Mouse (Mus musculus): ENCODE results near the gene Ndufa13. TPM values are rescaled to one million over a fixed set of nuclear protein-coding genes. Genes with fewer than 3 reads are reported as not detected.

Gene Ndufa13
- total RNA-seq, 2 experiments from 2014 or later: 51.8 to 114 TPM

GRCm38 (mm10) chr8:69911917-69912316 is 9.6 kb upstream of the Ndufa13 start:
- no peak for ATAC-seq (replicated peaks; ENCODE audit: poor library complexity)

GRCm38 (mm10) chr8:69907106-69907505 is 4.7 kb upstream of the Ndufa13 start:
- ATAC-seq (replicated peaks; ENCODE audit: poor library complexity): no peak

DNA sequence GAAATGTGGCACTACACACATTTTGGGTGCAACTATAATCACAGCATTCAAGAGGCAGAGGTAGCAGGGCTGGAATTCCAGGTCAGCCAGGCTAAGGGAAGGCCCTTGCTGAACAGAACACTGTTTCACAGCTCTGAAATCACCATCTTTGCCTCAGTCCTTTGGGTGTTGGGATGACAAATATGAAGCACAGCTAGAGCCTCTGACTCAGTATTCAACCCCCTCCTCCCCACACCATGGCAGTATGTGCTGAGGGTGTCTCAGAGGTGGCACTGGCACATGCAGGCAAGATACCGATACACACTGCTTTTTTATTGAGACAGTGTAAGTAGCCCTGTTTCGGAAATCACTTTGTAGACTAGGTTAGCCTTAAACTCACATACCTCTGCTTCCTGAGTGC is 3.9 kb upstream of the Ndufa13 start:
- no peak for ATAC-seq (replicated peaks; ENCODE audit: poor library complexity)

GRCm38 (mm10) chr8:69904096-69904495 is 1.7 kb upstream of the Ndufa13 start:
- ATAC-seq (replicated peaks; ENCODE audit: poor library complexity): no peak

DNA sequence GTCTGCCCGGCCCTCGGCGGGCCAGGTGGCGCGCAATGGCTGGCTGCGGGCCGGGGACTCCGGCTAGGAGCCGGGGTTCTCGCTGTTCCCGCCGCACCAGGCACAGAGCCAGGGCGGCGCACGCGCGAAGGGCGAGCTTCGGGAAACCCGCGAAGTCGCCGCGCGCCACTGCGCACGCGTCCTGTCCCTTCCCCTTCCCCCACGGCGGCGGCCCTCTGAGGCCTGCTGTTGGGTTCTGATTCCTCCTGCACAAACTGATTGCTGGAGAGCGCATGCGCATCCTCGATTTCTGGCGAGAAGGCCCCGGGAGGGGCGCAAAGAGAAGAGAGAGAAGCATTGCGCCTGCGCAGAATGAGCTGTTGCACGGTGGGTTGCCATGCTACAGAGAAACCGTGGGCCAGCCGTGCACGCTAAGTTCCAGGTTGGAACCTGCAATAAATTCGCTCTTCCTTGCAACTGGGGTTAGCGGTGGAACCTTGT is 745 bp upstream of the Ndufa13 start:
- peak; percentile 59 for ATAC-seq (replicated peaks; ENCODE audit: poor library complexity)

GRCm38 (mm10) chr8:69901484-69902162 is 735 bp downstream of the Ndufa13 start:
- peak; percentile 79 for ATAC-seq (replicated peaks; ENCODE audit: poor library complexity)

DNA sequence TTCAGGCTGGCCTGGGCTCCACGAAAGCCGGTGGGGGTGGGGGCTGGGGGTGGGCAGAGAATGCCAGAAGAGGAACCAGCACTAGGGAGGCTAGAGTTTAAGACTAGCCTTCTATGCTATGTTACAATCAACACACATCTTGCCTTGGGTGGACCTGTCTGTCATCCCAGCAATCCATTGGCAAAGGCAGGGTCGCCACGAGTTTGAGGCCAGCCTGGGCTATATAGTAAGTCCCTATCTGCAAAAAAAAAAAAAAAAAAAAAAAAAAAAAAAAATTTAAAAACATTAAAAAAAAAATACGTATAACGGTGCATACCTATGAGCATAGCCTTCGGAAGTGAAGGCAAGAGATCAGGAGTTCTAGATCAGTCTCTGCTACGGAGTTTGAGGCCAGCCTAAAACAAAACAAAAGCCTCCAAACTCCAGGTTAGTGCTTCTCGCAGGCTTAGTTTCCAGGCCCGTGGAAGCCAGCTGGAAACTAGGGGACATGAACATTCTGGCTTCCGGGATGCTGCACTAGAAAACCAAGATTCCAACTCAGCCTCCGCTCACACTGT is 1.4 kb downstream of the Ndufa13 start:
- ATAC-seq (replicated peaks; ENCODE audit: poor library complexity): no peak

- ATAC-seq (replicated peaks; ENCODE audit: poor library complexity): no peak
Observed at GRCm38 (mm10) chr8:69899876-69900275, 2.5 kb downstream of the Ndufa13 start.

GRCm38 (mm10) chr8:69897857-69898256 is 4.5 kb downstream of the Ndufa13 start:
- ATAC-seq (replicated peaks; ENCODE audit: poor library complexity): no peak

- ATAC-seq (replicated peaks; ENCODE audit: poor library complexity): no peak
Observed at GRCm38 (mm10) chr8:69895772-69896451, 6.4 kb downstream of the Ndufa13 start.

- no peak for ATAC-seq (replicated peaks; ENCODE audit: poor library complexity)
Observed at GRCm38 (mm10) chr8:69894836-69895332, 7.5 kb downstream of the Ndufa13 start.

DNA sequence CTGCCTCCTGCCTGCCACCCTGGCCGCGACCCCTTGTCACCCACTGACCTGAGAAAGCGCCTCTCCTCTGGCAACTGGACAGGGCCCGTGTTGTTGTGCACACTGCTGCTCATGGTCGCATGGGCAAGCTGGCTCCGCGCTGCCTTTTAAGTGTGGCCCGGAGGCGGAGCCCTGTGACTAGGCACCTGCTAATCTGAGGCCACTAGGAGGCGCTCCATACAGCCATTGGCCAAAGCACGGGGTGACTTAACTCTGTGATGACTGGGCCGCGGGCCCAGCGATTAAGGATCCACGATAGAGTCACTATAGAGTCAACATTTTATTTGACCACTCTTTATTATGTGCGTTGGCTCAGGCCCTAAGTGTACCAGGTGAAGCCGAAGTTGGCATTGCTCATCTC is 8.5 kb downstream of the Ndufa13 start:
- peak; percentile 72 for ATAC-seq (replicated peaks; ENCODE audit: poor library complexity)

- ATAC-seq (replicated peaks; ENCODE audit: poor library complexity): peak; percentile 46
Observed at GRCm38 (mm10) chr8:69890813-69891241, 11.5 kb downstream of the Ndufa13 start.

DNA sequence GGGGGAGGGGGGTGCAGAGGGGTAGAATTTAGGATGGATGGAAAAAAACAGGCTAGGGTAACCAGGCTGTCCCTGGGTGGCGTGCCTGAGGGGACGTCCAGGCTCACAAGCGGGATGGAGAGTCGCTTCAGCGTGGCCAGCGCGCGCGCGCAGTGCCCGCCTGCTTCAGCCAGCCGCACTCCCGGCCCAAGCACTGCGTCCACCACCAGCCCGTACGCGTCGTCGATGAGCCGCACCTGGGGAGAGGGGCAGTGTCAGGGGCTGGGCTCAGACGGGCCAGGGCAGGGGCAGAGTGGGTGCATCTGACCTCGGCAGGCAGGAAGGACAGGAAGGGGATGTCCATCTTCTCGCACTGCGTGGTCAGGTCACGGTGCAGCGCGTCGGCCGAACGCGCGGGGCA is 13.5 kb downstream of the Ndufa13 start:
- ATAC-seq (replicated peaks; ENCODE audit: poor library complexity): no peak

DNA sequence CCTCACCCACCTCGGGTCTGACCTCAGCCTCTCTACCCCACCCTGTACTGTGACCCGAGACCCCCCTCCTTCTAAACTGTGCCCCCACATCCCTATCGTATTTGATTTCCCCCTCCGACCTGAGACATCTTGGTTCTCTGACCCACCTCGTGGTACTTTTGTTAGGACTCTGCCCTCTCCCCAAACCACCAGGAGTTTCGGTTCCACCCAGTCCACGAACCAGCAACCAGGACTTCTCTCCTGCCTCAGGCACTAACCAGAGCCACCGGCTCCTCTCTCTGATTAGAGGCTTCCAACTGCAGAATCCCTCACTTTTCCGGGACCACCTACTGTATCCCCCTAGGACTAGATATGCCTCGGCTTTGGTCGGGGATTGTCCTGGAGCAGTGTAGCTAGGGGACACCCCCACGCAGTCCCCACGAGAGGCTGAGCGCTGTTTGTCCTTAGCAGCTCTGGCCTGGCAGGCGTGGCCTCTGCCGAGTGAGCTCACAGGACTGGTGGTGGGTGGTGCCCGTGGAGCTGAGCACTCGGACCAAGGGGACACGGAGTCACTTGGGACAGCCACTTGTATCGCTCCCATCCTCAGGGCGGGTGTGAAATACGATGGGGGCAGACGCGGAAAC is 14.0 kb downstream of the Ndufa13 start:
- ATAC-seq (replicated peaks; ENCODE audit: poor library complexity): no peak

- peak; percentile 20; the same call in 1 of the 2 replicates for ATAC-seq (replicated peaks; ENCODE audit: poor library complexity)
Observed at GRCm38 (mm10) chr8:69887289-69888243, 14.8 kb downstream of the Ndufa13 start, which contains the start of gene Cilp2. TSS of gene Cilp2 (minus strand) at chr8:69887687.

GRCm38 (mm10) chr8:69884141-69884540 is 18.2 kb downstream of the Ndufa13 start:
- ATAC-seq (replicated peaks; ENCODE audit: poor library complexity): no peak

- no peak for ATAC-seq (replicated peaks; ENCODE audit: poor library complexity)
Observed at GRCm38 (mm10) chr8:69882833-69883600, 19.3 kb downstream of the Ndufa13 start.

GRCm38 (mm10) chr8:69882021-69882756 is 20.2 kb downstream of the Ndufa13 start:
- no peak for ATAC-seq (replicated peaks; ENCODE audit: poor library complexity)

All from megakaryocyte progenitor cell, adult 5-6 weeks (primary cell).